Mouse (Mus musculus): Measurements from ENCODE around the gene Tmem17.
A peak's percentile ranks its signal among the peaks of the same experiment; 100 is the strongest.

Gene Tmem17

DNA sequence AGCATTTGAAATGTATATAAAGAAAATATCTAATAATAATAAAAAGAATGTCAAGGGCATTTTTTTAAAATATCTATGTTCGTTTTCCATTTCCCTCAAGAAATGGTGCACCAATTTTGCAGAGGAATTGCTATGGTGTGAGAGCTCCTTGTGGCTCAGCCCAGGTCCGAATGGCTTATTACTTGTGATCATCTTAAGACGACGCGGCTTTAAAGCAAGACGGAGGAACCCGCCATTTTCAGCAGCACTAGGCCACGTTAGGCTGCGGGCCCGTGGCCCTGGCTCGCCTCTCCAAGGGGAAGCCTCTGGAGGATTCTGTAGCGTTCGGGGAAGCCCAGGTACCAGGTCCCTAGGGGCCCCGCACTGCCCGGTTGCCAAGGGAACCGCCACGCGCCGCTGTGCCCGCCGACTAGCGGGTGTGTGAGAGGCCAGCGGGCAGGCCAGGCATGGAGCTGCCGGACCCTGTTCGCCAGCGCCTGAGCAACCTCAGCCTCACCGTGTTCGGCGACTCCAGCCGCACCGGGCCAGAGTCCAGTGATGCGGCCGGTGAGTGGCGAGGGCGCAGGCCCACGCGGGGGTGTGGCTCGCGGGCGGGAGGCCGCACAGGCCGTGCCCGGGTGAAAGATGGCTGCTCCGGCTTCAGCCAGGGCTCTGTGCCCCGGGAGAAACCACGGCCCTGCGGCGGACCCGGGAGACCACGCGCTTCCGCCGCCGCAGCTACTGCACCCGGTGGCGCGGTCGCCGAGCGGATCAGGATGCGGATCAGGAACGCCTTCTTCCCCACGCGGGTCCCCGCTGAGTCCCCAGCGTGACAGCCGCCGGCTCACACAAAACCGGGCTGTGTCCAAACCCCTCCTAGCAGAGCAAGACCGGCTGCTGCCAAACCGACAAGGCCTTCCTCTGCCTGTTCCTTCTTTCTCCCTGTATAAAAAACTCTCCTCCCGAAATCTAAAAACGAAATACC is at the start of gene Tmem17:
TSS of gene Tmem17 (plus strand) at position 51 of the 964 bp plus-strand sequence.
- peak; percentile 75 for DNase-seq (ENCODE audit: low read depth)

DNA sequence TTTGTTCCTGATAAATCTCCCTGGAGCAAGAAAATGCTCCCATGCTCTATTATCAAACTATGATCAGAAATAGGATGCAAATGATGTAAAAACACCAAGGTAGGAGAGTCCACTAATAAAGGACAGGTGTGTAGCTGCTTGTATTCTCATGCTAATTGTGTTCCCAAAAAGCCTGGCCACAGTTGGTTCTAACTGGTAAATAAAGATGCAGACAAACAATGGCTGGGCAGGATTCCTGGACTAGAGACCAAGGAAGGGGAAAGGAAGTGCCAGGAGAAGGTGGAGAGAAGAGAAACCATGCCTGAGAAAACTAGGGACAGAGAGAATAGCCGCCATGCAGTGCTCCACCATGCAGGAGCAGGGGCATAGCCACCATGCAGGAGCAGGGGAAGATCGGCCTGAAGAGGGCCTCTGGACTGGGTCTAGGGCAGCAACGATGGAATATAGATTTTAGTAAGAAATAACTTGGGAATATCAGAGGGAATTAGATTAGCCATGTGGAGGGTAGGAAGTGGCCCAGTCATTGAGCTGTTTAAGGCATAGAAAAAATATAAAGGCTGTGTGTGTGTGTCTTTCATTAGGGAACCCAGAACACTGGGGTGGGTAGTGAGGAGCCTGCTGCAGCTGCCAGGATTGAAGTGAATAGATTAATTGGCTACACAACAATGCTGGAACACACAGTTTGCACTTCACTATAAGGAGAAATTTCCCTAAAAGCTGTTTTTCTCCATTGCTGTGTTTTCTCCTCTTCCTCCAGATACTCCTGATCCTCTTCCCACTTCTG is 31.9 kb upstream of the Tmem17 start:
- no peak for DNase-seq (ENCODE audit: low read depth)

DNA sequence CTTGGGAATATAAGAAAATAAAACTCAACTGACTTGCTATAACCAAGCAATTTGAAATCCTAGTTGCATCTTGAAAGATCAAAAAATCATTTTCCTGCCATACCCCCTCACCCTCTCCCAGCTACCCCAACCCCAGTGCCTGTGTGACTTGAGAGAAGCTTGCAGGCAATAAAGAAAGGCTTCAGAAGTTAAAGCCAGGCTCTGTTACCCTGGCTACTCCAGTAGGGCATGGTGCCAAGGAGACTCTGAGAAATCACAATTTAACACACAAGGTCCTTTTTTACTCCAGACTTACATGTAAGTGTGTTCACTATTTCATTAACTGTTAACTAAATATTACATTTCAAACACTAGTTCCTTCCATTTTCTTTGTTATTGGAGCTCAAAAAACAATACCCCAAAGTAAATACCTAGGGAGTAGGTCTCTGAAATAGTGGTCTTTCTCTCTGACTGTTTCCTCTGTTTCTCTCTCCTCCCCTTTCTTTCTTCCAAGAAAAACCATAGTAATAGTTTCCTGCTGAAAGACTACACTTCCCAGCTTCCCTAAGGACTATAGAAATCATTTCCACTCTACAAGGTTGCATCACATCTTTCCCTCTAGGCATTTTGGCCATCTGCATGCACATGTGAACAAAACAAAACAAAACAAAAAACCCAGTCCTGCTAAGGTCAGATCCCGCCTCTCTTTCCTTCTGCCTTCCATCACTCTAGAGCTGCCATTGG is 30.1 kb upstream of the Tmem17 start:
- no peak for DNase-seq (ENCODE audit: low read depth)

DNA sequence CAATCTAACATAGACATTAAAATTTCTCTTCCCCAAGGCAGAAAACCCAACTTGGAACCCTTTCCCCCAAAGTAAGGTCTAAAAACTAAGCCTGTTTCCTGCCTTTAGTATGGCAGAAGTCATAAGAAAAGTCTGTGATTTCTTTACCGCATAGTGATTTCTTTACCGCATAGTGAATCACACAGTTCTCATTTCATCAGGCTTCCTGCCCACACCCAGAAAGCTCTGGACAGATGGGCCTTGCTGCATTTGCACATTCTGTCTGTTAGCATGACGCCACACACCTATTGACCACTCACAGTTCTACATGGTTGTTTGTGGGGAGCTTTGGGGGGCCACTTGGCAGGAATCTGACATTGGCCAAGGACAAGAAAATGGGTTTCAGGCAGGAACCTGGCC is 29.5 kb upstream of the Tmem17 start:
- DNase-seq (ENCODE audit: low read depth): no peak

DNA sequence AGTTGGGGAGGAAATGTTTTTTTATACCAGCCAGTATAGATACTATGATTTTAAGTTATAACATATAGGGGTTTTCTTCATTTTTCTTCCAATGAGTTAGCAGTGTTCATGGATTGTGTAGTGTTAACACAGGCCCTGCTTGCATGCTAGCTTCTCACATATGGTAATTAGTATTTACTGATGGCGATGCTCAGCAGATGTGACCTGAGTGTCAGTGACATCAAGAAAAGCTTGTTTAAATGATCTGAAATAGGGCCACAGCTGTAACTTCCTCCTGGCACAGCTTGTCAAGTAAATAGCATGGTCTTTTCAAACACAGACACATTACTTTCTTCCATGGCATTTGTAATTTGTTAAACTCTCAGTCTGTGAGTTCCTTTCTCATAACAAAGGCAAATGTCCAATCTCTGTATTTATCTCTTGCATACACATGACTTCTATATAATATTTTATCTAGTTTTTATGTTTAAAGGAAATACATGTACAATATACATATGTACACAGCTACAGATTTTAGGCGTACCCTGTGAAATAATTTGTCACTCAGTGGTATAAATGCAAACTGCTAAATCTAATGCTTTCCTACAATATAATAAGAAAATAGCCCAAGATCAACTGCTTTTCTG is 18.1 kb upstream of the Tmem17 start:
- DNase-seq (ENCODE audit: low read depth): no peak

DNA sequence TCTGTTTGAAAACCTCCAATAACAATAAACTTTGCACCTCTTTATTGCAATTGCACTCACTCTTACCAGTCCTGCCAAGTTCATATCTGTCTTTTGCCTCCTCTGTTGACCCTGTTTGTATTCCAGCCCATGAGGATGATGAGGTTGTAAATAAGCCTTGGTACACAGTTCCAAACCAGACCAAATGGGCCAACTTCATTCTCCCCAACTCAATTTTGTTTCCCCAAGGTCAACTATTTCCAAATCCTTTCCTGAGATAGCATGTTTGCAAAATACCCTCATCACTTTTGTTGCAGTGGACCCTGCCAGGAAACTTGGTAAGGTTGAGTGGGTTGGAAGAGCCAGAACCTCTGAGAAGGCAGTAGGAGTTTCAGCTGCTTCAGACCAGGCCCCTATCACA is 16.9 kb upstream of the Tmem17 start:
- DNase-seq (ENCODE audit: low read depth): no peak

DNA sequence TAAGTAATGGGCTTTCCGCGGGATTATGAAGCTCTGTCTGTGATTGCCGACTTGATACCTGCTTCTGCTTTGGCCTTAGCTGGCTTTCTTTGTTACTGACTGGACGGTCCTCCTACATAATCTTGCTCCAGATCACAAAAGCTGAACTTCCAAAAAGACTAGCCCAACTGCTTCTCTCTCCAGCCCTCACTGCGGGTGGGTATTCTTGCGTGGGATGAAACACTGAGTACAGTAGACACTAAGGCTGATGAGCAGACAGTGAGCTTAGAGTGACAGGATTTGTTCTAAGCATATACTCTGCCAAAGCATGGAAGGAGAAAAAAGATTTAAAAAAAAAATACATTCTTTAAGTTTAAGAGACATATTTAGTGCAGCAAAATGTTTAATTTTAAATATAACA is 12.5 kb upstream of the Tmem17 start:
- no peak for DNase-seq (ENCODE audit: low read depth)

DNA sequence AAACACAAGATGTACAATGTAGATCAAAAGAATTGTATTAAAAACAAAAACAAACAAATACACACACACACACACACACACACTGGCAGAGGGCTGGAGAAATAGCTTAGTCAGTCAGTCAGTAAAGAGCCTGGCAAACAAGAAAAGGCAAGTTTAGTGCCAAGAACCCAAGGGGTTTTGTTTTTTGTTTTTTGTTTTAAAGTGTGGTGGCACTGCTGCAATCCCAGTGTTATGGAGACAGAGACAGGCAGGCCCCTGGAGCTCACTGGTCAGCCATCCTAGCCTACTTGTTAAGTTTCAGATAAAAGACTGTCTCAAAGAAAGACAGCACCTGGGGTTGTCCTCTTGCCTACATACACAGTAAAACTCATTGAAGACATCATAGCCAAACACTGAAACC is 12.0 kb upstream of the Tmem17 start:
- DNase-seq (ENCODE audit: low read depth): no peak

DNA sequence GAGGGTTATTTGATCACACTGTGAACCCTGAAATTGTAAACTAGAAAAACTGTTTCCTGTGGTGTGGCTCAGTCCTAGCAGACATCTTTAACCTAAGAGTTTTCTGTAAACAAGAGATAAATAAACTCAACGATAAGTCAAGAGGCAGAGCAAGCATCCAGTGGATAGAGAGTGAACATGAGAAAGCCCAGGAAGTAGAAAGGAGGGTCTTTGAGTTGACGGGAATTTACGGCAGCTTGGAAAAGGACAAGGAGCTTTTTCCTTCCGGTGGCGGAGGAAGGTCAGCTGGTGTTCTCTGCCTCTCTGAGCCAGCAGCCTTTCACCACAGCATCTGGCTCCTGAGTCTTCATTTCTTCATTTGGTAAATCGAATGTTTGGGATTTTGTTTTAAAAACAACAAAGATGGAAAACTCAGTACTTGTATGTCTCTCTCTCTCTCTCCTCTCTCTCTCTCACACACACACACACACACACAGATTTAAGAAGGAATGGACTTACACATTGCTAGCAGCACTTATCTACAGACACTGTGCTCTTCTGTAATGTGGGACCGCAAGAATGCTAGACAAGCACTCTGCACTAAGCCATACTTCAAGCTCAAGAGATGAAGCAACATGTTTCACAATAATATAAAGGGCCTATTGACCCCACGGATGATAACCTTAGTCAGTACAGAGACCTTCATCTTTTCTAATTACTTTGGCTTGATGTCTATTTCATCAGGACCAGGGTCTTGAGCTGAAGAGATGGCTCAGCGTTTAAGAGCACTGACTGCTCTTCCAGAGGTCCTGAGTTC is 10.9 kb upstream of the Tmem17 start:
- no peak for DNase-seq (ENCODE audit: low read depth)

DNA sequence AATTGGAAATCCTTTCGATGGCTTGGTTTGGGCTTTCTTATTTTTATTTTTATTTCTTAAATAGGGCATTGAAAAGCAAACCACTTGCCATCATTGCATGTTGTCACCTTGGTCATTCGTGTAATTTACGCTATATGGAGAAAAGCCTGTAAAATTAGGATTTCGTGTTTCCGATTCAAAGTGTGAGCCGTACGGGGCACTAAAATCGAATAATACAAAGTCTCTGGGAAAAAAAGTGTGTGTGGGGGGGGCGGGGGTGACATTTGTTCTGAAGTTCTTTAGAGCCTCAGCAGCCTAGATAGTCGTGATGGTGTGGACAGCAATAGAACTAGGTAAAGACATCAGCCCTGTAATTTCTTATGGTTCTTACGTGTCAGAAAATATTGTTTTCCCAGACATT is 1.2 kb downstream of the Tmem17 start:
- no peak for DNase-seq (ENCODE audit: low read depth)

DNA sequence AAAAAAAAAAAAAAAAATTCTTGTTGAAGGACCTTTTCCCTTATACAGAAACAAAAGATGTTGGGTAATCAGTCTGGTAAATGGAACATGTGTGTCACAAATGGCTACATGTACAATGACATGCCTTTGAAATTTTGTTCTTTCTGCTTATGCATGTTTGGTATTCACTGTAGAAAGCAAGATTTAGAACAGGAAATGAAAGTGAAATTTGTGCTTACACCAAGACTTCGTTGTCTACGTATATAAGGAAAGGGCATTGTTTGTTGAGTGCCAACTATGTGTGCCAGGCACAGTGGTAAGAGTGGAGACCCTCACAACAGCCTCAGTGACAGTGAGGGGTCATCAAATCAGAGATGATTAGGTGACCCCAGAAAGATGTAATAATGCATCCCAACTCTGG is 3.2 kb downstream of the Tmem17 start:
- DNase-seq (ENCODE audit: low read depth): peak; percentile 7

DNA sequence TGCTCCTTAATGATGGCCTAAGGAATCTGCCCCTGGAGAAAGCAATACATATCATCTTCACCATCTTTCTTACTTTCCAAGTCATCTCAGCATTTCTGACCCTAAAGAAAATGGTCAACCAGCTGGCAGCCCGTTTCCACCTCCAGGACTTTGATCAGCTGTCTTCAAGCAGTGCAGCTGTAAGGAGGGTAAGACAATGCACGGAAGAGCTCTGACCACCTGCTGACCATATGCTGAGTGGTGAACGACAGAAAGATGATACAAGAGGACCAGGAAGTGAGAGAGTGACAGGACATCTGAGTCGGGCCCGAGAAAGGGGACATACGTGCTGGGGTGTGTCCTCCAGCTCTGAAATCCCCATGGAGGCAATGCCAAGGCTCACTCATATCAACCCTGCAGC is 6.6 kb downstream of the Tmem17 start:
- no peak for DNase-seq (ENCODE audit: low read depth)

DNA sequence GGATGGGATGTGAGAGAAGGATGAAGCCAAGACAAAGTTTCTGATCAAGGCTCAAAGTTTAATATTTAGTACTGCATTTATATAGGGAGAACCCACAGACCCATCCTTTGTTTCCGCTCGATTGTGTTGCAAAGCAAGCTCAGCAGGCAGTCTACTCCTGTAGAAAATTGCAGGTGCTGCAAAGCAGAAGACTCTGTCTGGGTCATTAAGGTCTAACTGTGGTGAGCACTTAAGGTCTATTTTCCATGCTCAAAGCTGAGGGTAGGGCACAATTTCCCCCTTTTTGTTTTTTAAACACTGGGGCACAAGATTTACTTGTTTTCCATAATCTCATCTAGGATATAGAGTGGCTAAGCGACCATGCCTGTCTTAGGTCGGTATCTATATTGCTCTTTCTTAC is 8.4 kb downstream of the Tmem17 start:
- no peak for DNase-seq (ENCODE audit: low read depth)

DNA sequence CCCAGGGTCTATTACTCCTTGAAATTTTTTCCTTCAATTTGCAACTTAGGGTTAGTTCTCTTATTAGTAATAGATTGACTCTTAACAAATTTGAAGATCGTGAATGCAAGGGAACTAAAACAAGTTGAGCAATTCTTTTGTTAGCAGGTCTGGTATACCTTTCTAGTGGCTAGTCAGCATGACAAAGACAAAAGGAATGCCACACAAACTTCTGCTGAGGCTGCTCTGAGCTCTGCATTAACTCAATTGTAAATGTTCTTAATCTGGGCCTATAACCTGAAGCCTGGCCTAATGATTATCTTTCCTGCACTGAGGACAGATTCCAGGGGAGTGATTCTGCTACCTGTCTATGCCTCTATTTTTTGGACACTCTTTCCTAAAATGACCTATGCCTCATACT is 12.7 kb downstream of the Tmem17 start:
- no peak for DNase-seq (ENCODE audit: low read depth)

DNA sequence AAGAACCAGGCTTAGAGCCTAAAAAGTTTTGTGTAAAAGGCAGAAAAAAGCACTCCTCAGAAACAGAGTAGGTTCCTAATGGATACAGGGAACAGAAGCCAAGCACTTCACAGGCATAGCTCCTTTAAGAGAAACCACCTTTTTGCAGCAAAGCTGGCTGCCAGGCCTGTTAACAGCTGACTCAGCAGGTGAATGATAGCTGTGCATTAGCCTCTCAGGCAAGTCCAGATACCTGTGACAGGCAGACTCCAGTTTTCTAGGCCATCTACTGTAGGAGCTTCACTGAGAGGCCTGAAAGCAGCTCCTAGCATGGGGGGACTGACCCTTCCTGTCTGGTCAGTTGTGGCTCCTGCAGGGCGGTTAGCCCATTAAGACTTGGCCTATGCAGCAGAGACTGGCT is 28.7 kb downstream of the Tmem17 start:
- no peak for DNase-seq (ENCODE audit: low read depth)

DNA sequence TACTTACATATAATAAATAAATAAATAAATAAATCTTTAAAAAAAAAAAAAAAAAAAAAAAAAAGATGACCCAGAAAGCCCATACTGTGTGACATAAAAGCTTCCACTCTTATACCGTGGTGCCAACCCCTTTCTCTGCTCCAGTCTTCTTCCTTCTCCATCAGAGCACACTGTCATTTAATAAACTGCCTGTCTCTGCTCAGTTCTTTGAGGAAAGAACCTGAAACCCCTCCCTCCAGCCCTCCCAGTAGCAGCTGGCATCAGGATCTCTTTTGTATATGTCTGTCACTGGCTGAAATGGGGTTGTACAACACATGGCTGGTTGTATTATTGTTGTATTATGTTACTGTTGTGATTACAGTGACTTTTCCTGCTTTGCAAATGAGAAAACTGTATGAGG is 48.2 kb downstream of the Tmem17 start:
- DNase-seq (ENCODE audit: low read depth): no peak

DNA sequence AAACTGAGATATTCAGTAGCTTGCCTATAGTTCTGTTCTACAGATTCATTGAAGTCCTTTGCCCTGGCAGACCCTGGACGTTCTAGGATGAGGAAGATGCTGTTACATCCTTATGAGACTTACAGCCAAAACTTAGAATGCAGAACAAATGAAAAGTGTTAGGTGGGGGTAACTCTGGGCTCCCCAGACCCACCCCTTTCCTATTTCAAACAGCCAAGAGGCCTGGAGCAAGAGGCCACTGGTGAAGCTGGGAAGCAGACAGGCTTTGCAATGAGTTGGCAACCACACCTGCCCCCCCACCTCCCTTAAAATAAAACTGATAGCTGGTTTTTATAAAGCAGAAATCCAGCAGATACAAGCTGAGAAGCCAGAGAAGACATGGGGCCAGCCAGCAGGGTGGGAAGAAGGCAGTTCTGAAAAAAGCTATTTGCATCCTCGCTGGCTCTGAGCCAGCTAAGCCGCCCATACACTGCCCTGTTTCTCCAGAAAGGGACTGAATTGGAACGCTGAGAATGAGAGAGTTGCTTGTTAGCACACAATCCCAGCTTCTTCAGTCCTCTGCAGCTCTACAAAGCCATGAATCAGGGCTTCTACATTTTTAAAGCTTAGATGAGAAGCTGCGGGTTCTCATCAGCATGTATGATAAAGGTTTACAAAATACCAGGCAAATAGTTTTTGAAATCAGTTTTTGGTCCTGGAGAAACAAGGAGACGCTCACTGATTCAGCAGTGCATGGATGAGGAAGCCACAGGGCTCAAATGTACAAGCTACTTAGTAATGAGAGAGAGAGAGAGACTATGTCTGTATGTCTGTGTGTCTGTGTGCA is 48.8 kb downstream of the Tmem17 start:
- DNase-seq (ENCODE audit: low read depth): no peak

DNA sequence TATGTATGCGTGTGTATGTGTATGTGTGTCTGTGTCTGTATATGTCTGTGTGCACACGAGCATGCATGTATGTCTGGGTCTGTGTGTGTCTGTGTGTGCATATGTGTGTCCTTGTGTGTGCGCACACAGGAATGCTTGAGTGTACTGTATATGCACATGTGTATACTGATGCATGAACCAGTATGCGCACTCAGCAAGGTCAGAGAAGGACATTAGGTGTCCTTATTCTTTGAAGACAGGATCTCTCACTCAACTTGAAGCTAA is 49.4 kb downstream of the Tmem17 start:
- no peak for DNase-seq (ENCODE audit: low read depth)

DNA sequence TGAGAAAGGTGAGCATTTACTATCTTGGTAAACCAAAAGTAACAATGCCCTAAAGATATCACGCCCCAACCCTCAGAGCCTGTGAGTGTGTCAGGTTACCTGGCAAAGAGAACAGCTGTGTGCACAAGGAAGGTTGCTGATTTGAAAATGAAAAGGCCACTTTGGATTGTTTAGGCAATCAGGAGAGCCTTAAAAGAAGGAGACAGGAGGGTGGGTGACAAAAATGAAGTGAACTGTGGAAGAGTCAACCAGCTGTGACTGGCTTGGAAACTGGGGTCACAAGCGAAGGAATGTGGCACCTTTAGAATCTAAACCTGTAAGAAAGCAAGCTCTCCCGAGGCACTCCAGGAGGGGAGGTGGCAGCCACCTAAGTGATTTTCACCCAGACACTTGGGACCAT is 51.8 kb downstream of the Tmem17 start:
- no peak for DNase-seq (ENCODE audit: low read depth)

DNA sequence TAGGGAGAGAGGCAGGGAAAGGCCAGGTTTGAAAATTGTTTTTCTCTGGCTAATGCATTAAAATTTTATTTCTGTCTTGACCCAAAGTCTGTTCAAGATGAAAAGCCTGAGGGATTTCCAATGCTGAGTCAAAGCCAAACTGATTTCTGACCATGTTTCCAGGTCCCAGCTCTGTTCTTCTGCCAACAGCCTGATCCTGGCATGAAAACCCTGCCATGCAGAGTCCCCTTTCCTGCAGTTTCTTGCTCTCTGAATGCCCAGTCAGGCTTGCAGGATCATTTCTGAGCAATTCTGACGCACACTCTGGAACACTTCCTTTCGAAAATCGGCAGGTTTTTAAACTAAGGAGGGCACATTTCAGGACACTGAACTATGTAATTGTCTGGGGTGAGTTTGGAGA is 52.8 kb downstream of the Tmem17 start:
- DNase-seq (ENCODE audit: low read depth): no peak

All from induced T-regulatory cell, adult 2 months (primary cell).